Mouse (Mus musculus): ENCODE measurements around the gene Dhrs7. TPM values are rescaled to one million over a fixed set of nuclear protein-coding genes. Genes with fewer than 3 reads are reported as not detected.
A peak's percentile ranks its signal among the peaks of the same experiment; 100 is the strongest.

Dhrs7 gene
- polyA plus RNA-seq, 1 experiment from 2014 or later: 15.1 TPM

GRCm38 (mm10) chr12:72679635-72680034, 14.9 kb upstream of the Dhrs7 start:
- Histone ChIP-seq H3K4me3 (no peak overlapping the region), H3K36me3 (replicated peaks) (no peaks in the 10 kb centered on the region), H3K9ac (no peak overlapping the region), H3K4me1 (no peaks in the 10 kb centered on the region), H3K4me2 (no peak overlapping the region), H3K9me3 (no peaks in the 10 kb centered on the region), H3K27ac (no peak overlapping the region), H3K27me3 (replicated peaks) (no peaks in the 10 kb centered on the region)
- WGBS: 78% methylated on average over 3 of the region's 3 CpGs
- ATAC-seq (replicated peaks): no peak

- no peak overlapping the region for H3K9ac ChIP-seq
- H3K4me2 ChIP-seq: no peak overlapping the region
- WGBS: 61% methylated on average over 2 of the region's 2 CpGs
- ATAC-seq (replicated peaks): no peak
- H3K4me1 ChIP-seq: no peaks in the 10 kb centered on the region
- H3K9me3 ChIP-seq: no peaks in the 10 kb centered on the region
- H3K27me3 ChIP-seq (replicated peaks): no peaks in the 10 kb centered on the region
- no peak overlapping the region for H3K4me3 ChIP-seq
- H3K36me3 ChIP-seq (replicated peaks): no peaks in the 10 kb centered on the region
- no peak overlapping the region for H3K27ac ChIP-seq
These were observed 10.1 kb upstream of the Dhrs7 start for GRCm38 (mm10) chr12:72674820-72675219.

- no peak overlapping the region for H3K9ac ChIP-seq
- H3K4me1 ChIP-seq: no peaks in the 10 kb centered on the region
- no peak for ATAC-seq (replicated peaks)
- no peak overlapping the region for H3K4me2 ChIP-seq
- H3K4me3 ChIP-seq: no peak overlapping the region
- WGBS: 79% methylated on average over 7 of the region's 7 CpGs
- no peaks in the 10 kb centered on the region for H3K9me3 ChIP-seq
- H3K27ac ChIP-seq: no peak overlapping the region
- no peaks in the 10 kb centered on the region for H3K36me3 ChIP-seq (replicated peaks)
- H3K27me3 ChIP-seq (replicated peaks): no peaks in the 10 kb centered on the region
These were observed 9.5 kb upstream of the Dhrs7 start for GRCm38 (mm10) chr12:72674079-72674797.

GRCm38 (mm10) chr12:72671516-72672135, 6.9 kb upstream of the Dhrs7 start:
- Histone ChIP-seq H3K9ac (no peak overlapping the region), H3K9me3 (no peaks in the 10 kb centered on the region), H3K27ac (no peak overlapping the region), H3K27me3 (replicated peaks) (no peaks in the 10 kb centered on the region), H3K4me1 (no peaks in the 10 kb centered on the region), H3K36me3 (replicated peaks) (no peaks in the 10 kb centered on the region), H3K4me3 (no peak overlapping the region), H3K4me2 (no peak overlapping the region)
- ATAC-seq (replicated peaks): no peak
- 91% methylated on average over 6 of the region's 6 CpGs for WGBS

- Histone ChIP-seq H3K27ac (no peak overlapping the region), H3K9ac (no peak overlapping the region), H3K36me3 (replicated peaks) (no peaks in the 10 kb centered on the region), H3K9me3 (no peaks in the 10 kb centered on the region), H3K4me2 (no peak overlapping the region), H3K4me1 (no peaks in the 10 kb centered on the region), H3K4me3 (no peak overlapping the region), H3K27me3 (replicated peaks) (no peaks in the 10 kb centered on the region)
- ATAC-seq (replicated peaks): no peak
- 92% methylated on average over 8 of the region's 8 CpGs for WGBS
These were observed 6.2 kb upstream of the Dhrs7 start for GRCm38 (mm10) chr12:72670921-72671320.

GRCm38 (mm10) chr12:72667868-72668469, 3.3 kb upstream of the Dhrs7 start:
- H3K27ac ChIP-seq: no peak overlapping the region
- 61% methylated on average over 10 of the region's 10 CpGs for WGBS
- peaks cover 12% of the 10 kb centered on the region for H3K4me1 ChIP-seq
- no peak overlapping the region for H3K4me3 ChIP-seq
- no peak for ATAC-seq (replicated peaks)
- no peaks in the 10 kb centered on the region for H3K27me3 ChIP-seq (replicated peaks)
- H3K9ac ChIP-seq: no peak overlapping the region
- no peak overlapping the region for H3K4me2 ChIP-seq
- H3K9me3 ChIP-seq: no peaks in the 10 kb centered on the region
- H3K36me3 ChIP-seq (replicated peaks): no peaks in the 10 kb centered on the region

GRCm38 (mm10) chr12:72666015-72666414, 1.3 kb upstream of the Dhrs7 start:
- Histone ChIP-seq H3K36me3 (replicated peaks) (no peaks in the 10 kb centered on the region), H3K27ac (no peak overlapping the region), H3K9me3 (no peaks in the 10 kb centered on the region), H3K9ac (no peak overlapping the region), H3K4me3 (no peak overlapping the region), H3K27me3 (replicated peaks) (no peaks in the 10 kb centered on the region), H3K4me2 (no peak overlapping the region), H3K4me1 (peaks cover 12% of the 10 kb centered on the region)
- WGBS: 85% methylated on average over 5 of the region's 5 CpGs
- no peak for ATAC-seq (replicated peaks)

- no peaks in the 10 kb centered on the region for H3K9me3 ChIP-seq
- no peaks in the 10 kb centered on the region for H3K27me3 ChIP-seq (replicated peaks)
- ATAC-seq (replicated peaks): peak; percentile 55; the same call in 1 of the 2 replicates
- H3K4me3 ChIP-seq: peak overlapping the region; percentile 70
- 7% methylated on average over 26 of the region's 28 CpGs for WGBS
- H3K4me2 ChIP-seq: peak overlapping the region; percentile 92
- H3K27ac ChIP-seq: peak overlapping the region; percentile 58
- peak overlapping the region; percentile 73 for H3K9ac ChIP-seq
- no peaks in the 10 kb centered on the region for H3K36me3 ChIP-seq (replicated peaks)
- peaks cover 12% of the 10 kb centered on the region for H3K4me1 ChIP-seq
These were observed 532 bp downstream of the Dhrs7 start for GRCm38 (mm10) chr12:72664020-72664734.

GRCm38 (mm10) chr12:72655775-72656174, 8.9 kb downstream of the Dhrs7 start:
- H3K4me3 ChIP-seq: no peak overlapping the region
- WGBS: 93% methylated on average over 16 of the region's 16 CpGs

GRCm38 (mm10) chr12:72654698-72655097, 10.0 kb downstream of the Dhrs7 start:
- 9% methylated on average over 4 of the region's 4 CpGs for WGBS
- Histone ChIP-seq H3K27ac (no peak overlapping the region), H3K36me3 (replicated peaks) (no peaks in the 10 kb centered on the region), H3K4me1 (no peaks in the 10 kb centered on the region), H3K4me3 (no peak overlapping the region), H3K9me3 (no peaks in the 10 kb centered on the region), H3K27me3 (replicated peaks) (no peaks in the 10 kb centered on the region), H3K4me2 (no peak overlapping the region), H3K9ac (no peak overlapping the region)
- ATAC-seq (replicated peaks): peak; percentile 60; the same call in 1 of the 2 replicates

More at GRCm38 (mm10) chr12:72655775-72656174, 8.9 kb downstream of the Dhrs7 start:
- Histone ChIP-seq H3K4me2 (no peak overlapping the region), H3K36me3 (replicated peaks) (no peaks in the 10 kb centered on the region), H3K9me3 (no peaks in the 10 kb centered on the region), H3K27me3 (replicated peaks) (no peaks in the 10 kb centered on the region), H3K27ac (no peak overlapping the region), H3K9ac (no peak overlapping the region), H3K4me1 (no peaks in the 10 kb centered on the region)
- no peak for ATAC-seq (replicated peaks)

- Histone ChIP-seq H3K27me3 (replicated peaks) (no peaks in the 10 kb centered on the region), H3K27ac (no peak within 1 kb of the TSS), H3K4me1 (no peaks in the 10 kb centered on the region), H3K4me2 (no peak within 1 kb of the TSS), H3K9ac (no peak within 1 kb of the TSS), H3K36me3 (replicated peaks) (no peaks in the 10 kb centered on the region), H3K4me3 (no peak within 1 kb of the TSS), H3K9me3 (no peaks in the 10 kb centered on the region)
- ATAC-seq (replicated peaks): no peak
- WGBS: 82% methylated on average over 11 of the region's 11 CpGs
These were observed 14.9 kb downstream of the Dhrs7 start, which contains the start of gene Gm4756 for GRCm38 (mm10) chr12:72649611-72650330. Gene Gm4756 (minus strand): TSS chr12:72649661.

- WGBS: 94% methylated on average over 14 of the region's 14 CpGs
- no peak for ATAC-seq (replicated peaks)
- no peak overlapping the region for H3K9ac ChIP-seq
- H3K27ac ChIP-seq: no peak overlapping the region
- H3K36me3 ChIP-seq (replicated peaks): no peaks in the 10 kb centered on the region
- no peak overlapping the region for H3K4me2 ChIP-seq
- no peaks in the 10 kb centered on the region for H3K27me3 ChIP-seq (replicated peaks)
- no peak overlapping the region for H3K4me3 ChIP-seq
- no peaks in the 10 kb centered on the region for H3K9me3 ChIP-seq
- no peaks in the 10 kb centered on the region for H3K4me1 ChIP-seq
These were observed 15.8 kb downstream of the Dhrs7 start for GRCm38 (mm10) chr12:72648921-72649320.

All from midbrain, embryonic 15.5 days (tissue).